Mouse (Mus musculus) kidney, postnatal 0 days (tissue): ENCODE results near the gene Gna11. TPM values are rescaled to one million over a fixed set of nuclear protein-coding genes. Genes with fewer than 3 reads are reported as not detected.

Experiments
- ATAC-seq: fragments of 200-750 bp; cut with Nextera tagmentation; replicated peaks from 2 replicates; pipeline ENCODE4 v1.8.0; 2017; ENCODE audit warnings: low read depth, moderate number of reproducible peaks, moderate TSS enrichment, moderate library complexity; ENCODE audit not compliant: low FRiP score
- DNase-seq: peaks from one replicate; pipeline ENCODE4 v3.0.0-alpha.2; 2016; ENCODE audit warnings: low spot score
- H3K27ac ChIP-seq: fragments of 300-500 bp; sonication (generic); 2 replicates; pipeline ENCODE4 v1.5.1; 2014; ENCODE audit warnings: mild to moderate bottlenecking
- H3K27me3 ChIP-seq: fragments of 300-500 bp; sonication (generic); 2 replicates; pipeline ENCODE4 v1.6.1; 2014; ENCODE audit warnings: low read length, mixed read lengths; ENCODE audit not compliant: insufficient read depth
- H3K36me3 ChIP-seq: fragments of 300-500 bp; sonication (generic); 2 replicates; pipeline ENCODE4 v1.6.1; 2014; ENCODE audit warnings: low read length, mixed read lengths; ENCODE audit not compliant: insufficient read depth
- H3K4me1 ChIP-seq: fragments of 300-500 bp; sonication (generic); replicated peaks from 2 replicates; pipeline ENCODE4 v1.6.1; 2014; ENCODE audit warnings: antibody characterized with exemption, low read length, mixed read lengths; ENCODE audit not compliant: insufficient read depth
- H3K4me2 ChIP-seq: fragments of 300-500 bp; sonication (generic); 2 replicates; pipeline ENCODE4 v1.6.1; 2014; ENCODE audit warnings: mild to moderate bottlenecking, low read length, moderate library complexity, mixed read lengths
- H3K4me3 ChIP-seq: fragments of 300-500 bp; sonication (generic); replicated peaks from 2 replicates; pipeline ENCODE4 v1.5.1; 2014; ENCODE audit warnings: low read depth, low read length
- H3K9ac ChIP-seq: fragments of 300-500 bp; sonication (generic); 2 replicates; pipeline ENCODE4 v1.6.1; 2014; ENCODE audit warnings: low read depth, low read length
- H3K9me3 ChIP-seq: fragments of 300-500 bp; sonication (generic); replicated peaks from 2 replicates; pipeline ENCODE4 v1.6.1; 2016; ENCODE audit warnings: low read length, inconsistent platforms, mixed read lengths
- CTCF ChIP-seq: IDR thresholded peaks from 2 replicates; pipeline ENCODE4 v1.5.1; 2016; ENCODE audit warnings: antibody characterized with exemption, low read depth, mild to moderate bottlenecking, moderate library complexity
- WGBS: fragments of 180-500 bp; shearing (Covaris S2); extraction: QIAGEN DNeasy Blood & Tissue Kit; methylation state at CpG from one replicate; pipeline ENCODE4 v1.1.7; 2014; 5-methylcytosine and 5-hydroxymethylcytosine counted together
- polyA plus RNA-seq: library from polyadenylated mRNA; unstranded; fragments of >200 nt; fragmentation: Nextera tagmentation; extraction: Ambion mirVana; gene quantifications from 2 replicates; pipeline ENCODE4 v1.2.1, GENCODE M21; 2015

Gna11 gene
- polyA plus RNA-seq, 1 experiment from 2014 or later, result 69.5 TPM

DNA sequence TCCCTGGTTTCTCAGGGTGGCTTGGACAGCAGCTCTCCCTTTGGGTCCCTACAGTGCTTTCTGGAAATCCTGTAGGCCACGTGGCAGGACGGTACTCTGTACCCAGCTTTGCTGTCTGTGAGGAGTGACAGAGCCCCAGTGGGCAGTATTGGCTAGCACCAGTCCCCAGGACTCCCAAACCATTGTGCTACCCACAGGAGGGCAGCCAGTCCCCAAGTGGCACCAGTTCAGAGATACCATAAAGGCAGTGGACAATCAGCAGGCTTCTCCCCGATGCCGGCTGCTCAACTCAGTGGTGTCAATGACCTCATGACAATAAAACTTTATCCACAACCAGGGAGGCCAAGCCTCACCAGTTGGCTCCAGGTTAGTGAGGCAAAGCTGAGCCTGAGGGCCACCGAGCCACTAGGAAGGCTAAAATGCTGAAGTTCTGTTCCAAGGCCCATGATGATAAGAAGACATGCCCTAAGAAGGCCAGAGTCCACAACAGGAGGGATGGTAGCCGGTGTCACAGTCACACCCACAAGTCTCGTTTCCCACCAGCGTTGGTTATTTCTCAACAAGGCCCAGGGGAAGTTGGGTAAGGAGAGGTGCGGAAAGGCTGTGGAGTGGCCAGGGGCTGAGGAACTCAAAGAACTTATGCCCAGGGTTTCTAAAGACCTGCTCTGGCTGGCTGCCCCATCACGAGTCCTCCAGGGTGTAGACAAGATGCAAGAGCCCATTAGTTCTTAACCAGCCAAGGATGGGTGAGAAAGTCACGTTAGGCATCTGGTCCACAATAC is 50.5 kb downstream of the Gna11 start:
- Histone ChIP-seq H3K4me2 (peak overlapping the region; percentile 93; the same call in 1 of the 2 replicates), H3K4me3 (no peak overlapping the region), H3K36me3 (peaks cover 30% of the 10 kb centered on the region), H3K9me3 (no peaks in the 10 kb centered on the region), H3K27me3 (no peaks in the 10 kb centered on the region), H3K27ac (no peak overlapping the region), H3K9ac (no peak overlapping the region), H3K4me1 (peaks cover 10% of the 10 kb centered on the region; the same call in 1 of the 2 replicates)
- no peak for TF ChIP-seq CTCF
- no peak for ATAC-seq
- 73% methylated on average over 11 of the region's 11 CpGs for WGBS
- DNase-seq, result no peak

DNA sequence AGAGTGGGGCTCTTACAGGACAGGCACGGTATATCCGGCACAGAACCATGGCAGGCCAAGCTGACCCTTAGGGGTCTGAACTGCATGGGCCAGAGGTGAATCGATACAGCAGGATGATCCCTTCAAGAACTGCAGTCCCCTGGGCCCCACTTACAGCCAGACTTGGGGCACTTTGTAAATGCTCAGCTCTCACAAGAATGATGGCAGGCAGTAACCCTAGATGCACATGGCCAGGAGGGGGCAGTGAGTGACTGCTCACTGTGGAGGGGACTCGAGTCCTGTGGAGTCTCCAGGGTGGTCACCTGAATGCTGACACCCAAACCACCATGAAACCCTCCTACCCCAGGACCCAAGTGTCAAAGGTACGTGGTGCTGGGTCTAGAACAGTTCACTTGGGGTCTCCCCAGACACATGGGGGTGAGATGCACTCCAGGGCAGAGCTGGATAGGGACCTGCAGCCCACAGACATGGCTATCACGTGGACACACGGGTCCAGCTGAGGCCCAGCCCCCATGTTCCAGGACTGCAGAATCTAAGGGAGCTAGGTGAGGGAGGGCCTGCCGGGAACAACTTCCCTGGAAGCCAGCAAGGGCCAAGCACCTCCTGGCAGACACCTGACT is 51.3 kb downstream of the Gna11 start:
- no peak for DNase-seq
- Histone ChIP-seq H3K4me1 (peaks cover 10% of the 10 kb centered on the region; the same call in 1 of the 2 replicates), H3K27me3 (no peaks in the 10 kb centered on the region), H3K9me3 (no peaks in the 10 kb centered on the region), H3K36me3 (peaks cover 37% of the 10 kb centered on the region), H3K27ac (no peak overlapping the region), H3K4me3 (no peak overlapping the region), H3K9ac (no peak overlapping the region), H3K4me2 (no peak overlapping the region)
- TF ChIP-seq CTCF, result peak; percentile 52; the same call in 1 of the 2 replicates
- no peak for ATAC-seq
- 70% methylated on average over 8 of the region's 8 CpGs for WGBS

DNA sequence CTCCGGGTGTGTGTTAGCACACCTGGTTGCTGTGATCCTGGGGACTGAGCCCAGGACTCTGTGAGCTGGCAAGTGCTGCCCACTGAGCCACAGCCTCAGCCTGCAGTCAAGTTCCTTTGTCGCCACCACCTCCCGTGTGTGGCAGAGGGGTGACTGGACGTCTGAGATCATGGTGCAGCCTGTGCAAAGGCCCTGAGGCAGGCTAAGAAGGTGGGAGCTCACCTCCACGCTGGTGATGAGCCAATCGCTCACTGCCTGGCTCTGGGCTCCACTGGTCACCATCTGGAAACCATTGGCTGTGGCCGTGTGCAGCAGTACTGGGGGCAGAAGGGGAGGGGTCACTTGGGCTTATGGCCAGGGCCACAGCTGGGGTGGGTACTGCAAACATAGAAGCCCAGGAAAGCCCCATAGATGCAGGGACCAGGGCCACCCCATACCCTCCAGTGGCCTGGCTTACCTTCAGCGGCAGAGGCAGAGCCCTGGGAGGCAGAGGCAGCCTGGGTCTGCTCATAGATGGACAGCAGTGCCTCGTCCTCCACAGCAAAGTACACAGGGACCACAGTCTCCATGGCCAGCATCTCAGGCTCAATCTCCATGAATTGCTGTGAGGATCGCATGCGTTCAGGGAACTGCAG is 52.3 kb downstream of the Gna11 start:
- 92% methylated on average over 11 of the region's 11 CpGs for WGBS
- Histone ChIP-seq H3K27ac (no peak overlapping the region), H3K4me2 (no peak overlapping the region), H3K4me1 (peaks cover 10% of the 10 kb centered on the region; the same call in 1 of the 2 replicates), H3K27me3 (no peaks in the 10 kb centered on the region), H3K9ac (no peak overlapping the region), H3K9me3 (no peaks in the 10 kb centered on the region), H3K4me3 (no peak overlapping the region), H3K36me3 (peaks cover 46% of the 10 kb centered on the region)
- ATAC-seq (no peak), DNase-seq (no peak)
- TF ChIP-seq CTCF, result no peak

DNA sequence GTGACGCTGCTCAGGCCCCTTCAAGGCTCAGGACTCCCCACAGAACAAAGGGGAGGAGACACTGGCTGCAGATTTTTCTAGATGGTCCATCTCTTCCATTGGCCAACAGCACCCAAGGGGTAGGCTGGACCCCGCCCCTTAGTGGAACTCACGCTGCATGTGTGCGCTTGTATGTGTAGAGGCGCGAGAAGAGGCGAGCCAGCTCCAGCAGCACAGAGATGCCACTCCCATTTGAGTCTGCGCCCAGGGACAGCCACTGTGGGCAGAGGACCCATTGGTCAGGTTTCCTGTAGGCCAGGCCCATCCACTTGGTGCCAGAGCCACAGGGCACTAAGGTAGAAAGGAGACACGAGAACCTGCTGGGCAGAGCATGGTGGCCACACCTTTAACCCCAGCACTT is 54.0 kb downstream of the Gna11 start:
- no peak overlapping the region for H3K9ac ChIP-seq
- TF ChIP-seq CTCF, result no peak
- no peaks in the 10 kb centered on the region for H3K9me3 ChIP-seq
- peaks cover 53% of the 10 kb centered on the region for H3K36me3 ChIP-seq
- WGBS, result 90% methylated on average over 9 of the region's 9 CpGs
- H3K4me3 ChIP-seq, result no peak overlapping the region
- no peak overlapping the region for H3K4me2 ChIP-seq
- H3K27ac ChIP-seq, result no peak overlapping the region
- no peak for ATAC-seq
- peaks cover 10% of the 10 kb centered on the region; the same call in 1 of the 2 replicates for H3K4me1 ChIP-seq
- DNase-seq, result no peak
- no peaks in the 10 kb centered on the region for H3K27me3 ChIP-seq

DNA sequence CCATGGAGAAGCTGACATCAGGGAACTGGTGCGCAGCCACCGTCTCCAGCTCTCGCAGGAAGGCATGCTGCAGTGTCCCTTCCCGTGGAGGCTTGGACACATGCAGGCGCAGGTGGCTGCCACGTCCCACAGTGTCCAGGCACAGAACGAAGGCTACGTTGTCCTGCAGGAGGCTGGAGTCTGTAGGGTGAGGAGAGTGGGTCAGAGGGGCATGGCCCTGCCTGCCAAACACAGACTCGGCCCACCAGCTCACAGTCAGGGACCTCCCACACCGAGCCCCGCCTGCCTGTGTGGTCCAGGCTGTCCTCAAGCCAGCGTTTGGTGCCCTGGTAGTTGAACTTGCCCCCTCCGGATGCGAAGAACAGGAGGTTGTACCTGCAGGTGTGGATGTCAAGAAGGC is 55.0 kb downstream of the Gna11 start:
- Histone ChIP-seq H3K4me3 (no peak overlapping the region), H3K4me1 (peaks cover 3% of the 10 kb centered on the region; the same call in 1 of the 2 replicates), H3K27ac (no peak overlapping the region), H3K36me3 (peaks cover 53% of the 10 kb centered on the region), H3K27me3 (no peaks in the 10 kb centered on the region), H3K9ac (no peak overlapping the region), H3K9me3 (no peaks in the 10 kb centered on the region), H3K4me2 (no peak overlapping the region)
- ATAC-seq (no peak), DNase-seq (no peak)
- TF ChIP-seq CTCF, result no peak
- WGBS, result 70% methylated on average over 14 of the region's 14 CpGs

DNA sequence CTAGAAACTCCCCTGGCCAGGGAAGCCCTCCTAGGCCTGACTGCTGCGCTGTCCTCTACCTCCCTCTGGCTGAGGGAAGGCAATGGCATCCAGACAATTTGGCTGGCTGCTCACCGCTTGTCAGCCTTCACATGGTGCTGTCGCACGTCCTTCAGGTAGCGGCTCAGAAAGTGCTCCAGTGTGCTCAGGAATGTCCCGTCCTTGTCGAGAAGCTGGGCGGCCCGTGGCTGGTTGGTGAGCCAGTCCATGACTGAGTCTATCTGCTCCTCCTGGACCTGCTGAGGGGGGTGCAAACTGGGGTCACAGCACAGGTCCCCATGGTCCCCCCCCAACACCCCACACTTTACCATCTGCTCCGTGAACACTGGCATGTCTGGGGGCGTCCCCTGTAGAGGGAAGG is 56.9 kb downstream of the Gna11 start:
- Histone ChIP-seq H3K27me3 (no peaks in the 10 kb centered on the region), H3K4me1 (no peaks in the 10 kb centered on the region), H3K27ac (no peak overlapping the region), H3K9ac (no peak overlapping the region), H3K4me2 (no peak overlapping the region), H3K36me3 (peaks cover 53% of the 10 kb centered on the region), H3K9me3 (no peaks in the 10 kb centered on the region), H3K4me3 (no peak overlapping the region)
- no peak for ATAC-seq
- 82% methylated on average over 11 of the region's 11 CpGs for WGBS
- no peak for TF ChIP-seq CTCF
- no peak for DNase-seq
